Mouse (Mus musculus): ENCODE measurements around the gene Meis3.
A peak's percentile ranks its signal among the peaks of the same experiment; 100 is the strongest.

Meis3 gene

GRCm38 (mm10) chr7:16174597-16175541 lies at the start of gene Meis3:
TSS of gene Meis3 (plus strand) at chr7:16175090.
- DNase-seq: peak; percentile 60 to 68

DNA sequence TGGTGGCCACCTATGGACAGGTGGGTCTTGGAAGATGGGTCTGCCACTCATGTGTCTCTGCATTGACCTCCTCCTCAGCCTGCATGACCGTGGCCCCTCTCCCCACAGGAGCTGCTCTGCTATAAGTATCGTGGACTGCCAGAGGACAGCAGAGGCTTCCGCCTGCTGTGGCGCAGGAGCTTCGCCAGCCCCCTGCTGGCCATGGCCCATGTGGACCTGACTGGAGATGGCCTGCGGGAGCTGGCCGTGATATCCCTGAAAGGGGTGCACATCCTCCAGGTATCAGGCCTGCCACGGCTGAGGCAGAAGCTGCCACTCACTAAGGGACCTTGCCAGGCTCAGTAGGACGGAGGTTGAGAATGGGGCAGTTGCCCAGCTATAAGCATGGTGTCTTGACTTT lies 49.1 kb upstream of the Meis3 start:
- DNase-seq: no peak

GRCm38 (mm10) chr7:16128344-16128743 lies 46.5 kb upstream of the Meis3 start:
- DNase-seq: peak; percentile 93 to 96

DNA sequence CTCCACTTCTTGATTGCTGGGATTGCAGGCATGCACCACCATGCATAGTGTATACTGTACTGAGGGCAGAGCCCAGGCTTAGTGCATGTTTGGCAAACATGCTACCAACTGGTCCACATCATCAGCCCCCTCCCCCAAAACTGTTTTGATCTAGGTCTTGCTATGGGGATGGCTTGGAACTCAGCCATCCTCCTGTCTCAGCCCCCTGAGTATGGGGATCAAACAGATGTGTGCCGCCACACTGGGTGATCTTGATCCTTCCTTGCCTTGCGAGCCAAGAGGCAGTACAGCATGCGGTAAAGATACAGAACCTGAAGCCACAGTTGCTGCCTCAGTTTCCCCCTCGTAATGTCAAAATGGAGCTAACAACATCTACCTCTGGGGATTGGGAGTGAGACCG lies 46.0 kb upstream of the Meis3 start:
- no peak for DNase-seq

DNA sequence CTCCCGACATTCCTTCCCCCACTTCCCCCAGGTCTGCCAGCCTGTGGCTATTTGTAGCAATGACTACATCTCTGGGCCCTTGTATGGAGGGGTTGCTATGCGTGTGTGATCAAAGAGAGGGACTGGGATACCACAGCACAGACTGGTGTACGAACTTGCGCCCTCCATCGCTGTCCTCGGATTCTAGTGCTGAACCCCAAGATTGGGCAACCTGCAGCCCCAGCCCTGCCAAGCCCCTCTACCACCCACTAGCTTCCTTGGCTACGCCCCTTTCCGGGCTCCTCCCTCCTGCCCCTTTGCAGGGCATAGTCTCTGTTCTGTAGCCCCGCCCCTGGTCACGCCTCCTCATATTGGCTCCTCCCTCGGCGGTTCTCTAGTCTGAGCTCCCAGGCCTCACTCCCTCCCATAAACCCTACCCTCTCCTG lies 45.5 kb upstream of the Meis3 start, which contains the start of gene Slc8a2:
Gene Slc8a2 (plus strand): TSS at position 406 of the 425 bp plus-strand sequence.
- DNase-seq: peak; percentile 96 to 98

DNA sequence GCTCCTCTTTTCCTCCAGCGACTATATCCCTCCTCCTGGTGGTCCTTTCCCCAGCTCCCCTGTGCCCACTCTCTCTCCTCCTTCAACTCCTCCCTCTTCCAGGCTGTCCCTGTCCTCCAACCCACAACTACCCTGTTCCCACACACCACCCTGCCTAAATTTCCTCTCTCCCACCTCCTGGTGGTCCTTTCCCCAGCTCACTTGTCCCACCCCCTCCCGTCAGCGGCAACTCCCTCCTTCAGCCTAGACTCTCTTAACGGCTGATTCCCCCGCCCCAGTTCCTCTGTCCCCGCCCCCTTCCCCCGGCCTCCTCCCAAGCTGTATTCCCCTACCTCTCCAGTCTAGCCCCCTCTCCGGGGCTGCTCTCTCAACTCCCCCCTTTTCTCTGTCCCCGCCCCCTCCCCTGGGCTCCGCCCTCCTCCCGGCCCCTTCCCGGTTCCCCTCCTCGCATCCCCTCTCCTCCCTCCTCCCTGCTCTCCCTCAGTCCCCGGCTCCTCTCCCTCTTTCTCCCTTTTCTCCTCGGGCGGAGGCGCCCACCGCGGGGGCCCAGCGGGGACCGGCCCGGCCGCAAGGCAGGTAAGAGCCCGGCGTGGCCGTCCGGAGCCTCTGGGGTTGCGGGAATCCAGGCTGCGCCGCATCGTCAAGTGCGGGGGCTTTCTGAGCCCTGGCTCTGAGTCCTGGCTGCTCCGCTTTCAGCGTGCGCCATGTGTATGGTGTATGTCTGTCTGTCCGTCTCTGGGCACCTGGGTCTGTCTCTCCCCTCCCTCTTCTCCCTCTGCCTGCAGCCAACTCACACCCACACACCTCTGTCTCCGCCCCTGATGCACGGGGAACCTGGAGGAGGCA lies 44.8 kb upstream of the Meis3 start:
- DNase-seq: peak; percentile 70 to 75

GRCm38 (mm10) chr7:16130956-16131634 lies 43.8 kb upstream of the Meis3 start:
- DNase-seq: peak; percentile 51 to 62

DNA sequence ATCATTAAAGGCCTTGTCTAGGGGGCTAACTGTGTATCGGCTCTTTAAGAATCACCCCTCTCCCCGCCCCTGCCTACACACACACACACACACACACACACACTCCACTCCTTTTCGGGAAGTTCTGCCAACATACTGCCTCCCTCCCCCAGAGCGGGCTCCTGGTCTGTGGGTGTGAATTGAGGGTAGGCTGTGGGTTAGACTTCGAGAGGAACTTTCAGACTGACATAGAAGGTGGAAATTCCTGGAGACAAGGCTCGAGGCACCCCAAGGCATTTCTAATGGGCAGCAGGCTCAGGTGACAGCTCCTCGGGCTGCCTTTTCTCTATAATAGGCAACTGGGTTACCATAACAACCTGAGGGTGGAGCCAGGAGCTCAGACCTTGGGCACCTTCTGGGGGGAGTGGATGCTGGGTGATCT lies 42.7 kb upstream of the Meis3 start:
- peak; percentile 61 to 74 for DNase-seq

DNA sequence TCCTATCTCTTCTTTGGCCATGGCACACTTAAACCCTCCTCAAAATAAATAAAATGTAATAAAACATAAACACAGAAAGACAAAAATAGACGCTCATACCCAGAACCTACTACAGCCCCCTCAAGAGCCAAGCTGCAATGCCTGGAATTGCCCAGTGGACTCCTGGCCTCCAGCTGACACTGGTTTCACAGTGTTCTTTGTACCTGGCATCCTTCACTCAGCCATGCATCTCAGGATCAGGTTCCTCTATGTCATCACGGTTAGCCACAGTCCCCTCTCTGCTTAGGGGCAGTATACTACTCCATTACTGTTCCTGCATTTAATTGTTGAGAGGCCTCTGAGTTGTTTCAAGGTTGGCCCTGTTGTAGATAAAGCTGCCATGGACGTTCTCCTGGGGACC lies 42.0 kb upstream of the Meis3 start:
- DNase-seq: no peak

DNA sequence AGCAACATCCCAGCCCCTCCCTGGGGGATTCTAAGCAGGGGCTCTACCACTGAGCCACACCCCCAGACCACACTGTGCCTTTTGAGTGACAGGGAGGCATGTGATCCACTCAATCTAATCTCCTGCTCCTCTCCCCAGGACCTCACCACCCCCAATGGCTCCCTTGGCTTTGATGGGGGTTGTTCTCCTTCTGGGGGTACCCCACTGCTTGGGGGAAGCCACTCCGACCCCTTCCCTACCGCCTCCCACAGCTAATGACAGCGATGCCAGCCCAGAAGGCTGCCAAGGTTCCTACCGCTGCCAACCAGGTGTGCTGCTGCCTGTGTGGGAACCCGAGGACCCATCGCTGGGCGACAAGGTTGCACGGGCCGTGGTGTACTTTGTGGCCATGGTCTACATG lies 41.2 kb upstream of the Meis3 start:
- no peak for DNase-seq

DNA sequence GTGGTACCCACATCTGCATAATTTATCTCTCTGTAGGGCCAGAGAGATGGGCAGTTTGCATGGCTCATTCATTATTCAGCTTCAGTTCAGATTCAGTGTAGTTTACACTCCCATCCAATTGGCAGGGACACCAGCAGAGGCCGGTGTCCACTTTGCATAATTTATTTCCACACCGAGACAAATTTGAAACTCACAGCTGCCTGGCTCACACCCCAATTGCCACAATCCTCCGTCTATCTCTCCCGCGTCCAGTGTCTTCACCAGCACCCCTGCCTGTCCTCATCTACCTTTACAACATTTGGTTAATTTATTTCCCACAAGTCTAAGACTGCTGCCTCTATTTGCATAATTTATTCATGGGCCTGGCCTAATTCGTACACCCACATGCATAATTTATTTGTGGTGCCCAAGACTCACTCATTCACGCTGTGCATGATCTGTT lies 39.9 kb upstream of the Meis3 start:
- no peak for DNase-seq

DNA sequence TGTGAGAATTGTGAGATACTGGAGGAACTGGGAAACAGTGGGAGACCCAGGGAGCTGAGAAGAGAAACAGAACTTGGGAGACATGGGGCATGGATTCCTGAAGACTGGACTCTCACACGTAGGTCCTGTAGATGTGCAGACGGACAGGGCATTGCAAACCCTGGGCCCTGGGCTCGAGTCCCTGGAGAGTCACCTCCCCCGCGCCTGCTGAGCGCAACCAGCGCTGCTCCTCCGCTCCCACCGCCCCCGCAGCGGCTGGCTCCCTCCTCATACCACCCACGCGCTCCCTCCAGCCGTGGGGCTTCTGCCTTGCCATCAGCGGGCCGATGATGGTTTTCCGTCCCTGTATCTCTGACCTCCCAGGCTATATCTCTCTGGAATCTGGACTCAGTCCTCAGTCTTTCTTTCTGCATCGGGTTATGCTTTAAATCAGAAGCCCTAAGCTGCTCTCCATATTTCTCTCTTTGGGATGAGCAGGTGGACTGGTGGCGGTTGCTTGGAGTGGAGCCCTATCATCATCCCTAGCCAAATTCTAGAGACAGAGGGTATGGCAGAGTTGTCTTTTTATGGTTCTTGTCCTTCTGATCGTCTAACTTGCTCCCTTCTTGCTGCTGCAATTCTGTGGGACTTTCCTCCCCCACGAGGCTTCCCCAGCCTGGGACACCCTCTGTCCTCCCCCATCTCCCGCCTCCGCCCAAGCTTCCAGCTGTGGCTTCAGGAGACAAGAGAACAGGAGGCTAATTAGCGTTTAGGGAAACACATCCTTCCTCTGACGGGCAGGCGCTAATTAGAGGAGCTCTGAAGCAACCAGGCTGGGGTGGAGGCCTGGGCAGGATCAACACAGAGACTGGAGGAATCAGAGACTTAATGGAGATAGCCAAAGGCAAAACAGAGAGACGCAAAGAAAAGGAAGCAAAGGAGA lies 28.1 kb upstream of the Meis3 start:
- DNase-seq: peak; percentile 75 to 82

DNA sequence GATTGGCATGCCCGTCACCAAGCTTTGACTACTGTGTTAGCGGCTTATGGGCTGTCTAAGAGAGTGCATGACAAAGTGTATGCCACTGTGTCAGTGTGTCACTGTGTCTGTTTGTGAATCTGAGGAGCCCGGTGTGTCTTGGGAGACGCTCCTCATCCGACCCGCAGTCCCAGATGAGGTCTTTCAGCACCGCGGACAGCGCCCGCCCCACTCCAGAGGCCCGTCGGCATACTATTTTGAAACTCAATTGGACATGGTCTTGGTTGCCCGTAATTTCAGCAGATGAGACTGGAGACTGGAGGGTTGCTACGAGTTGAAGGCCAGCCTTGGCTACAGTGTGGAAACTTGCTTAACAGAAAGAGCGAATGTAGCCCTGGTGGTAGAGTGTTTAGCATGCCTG lies 27.2 kb upstream of the Meis3 start:
- no peak for DNase-seq

- DNase-seq: peak; percentile 90 to 96
Measured at GRCm38 (mm10) chr7:16149241-16149640, 25.6 kb upstream of the Meis3 start.

GRCm38 (mm10) chr7:16150191-16151145 lies 24.4 kb upstream of the Meis3 start:
- DNase-seq: no peak

DNA sequence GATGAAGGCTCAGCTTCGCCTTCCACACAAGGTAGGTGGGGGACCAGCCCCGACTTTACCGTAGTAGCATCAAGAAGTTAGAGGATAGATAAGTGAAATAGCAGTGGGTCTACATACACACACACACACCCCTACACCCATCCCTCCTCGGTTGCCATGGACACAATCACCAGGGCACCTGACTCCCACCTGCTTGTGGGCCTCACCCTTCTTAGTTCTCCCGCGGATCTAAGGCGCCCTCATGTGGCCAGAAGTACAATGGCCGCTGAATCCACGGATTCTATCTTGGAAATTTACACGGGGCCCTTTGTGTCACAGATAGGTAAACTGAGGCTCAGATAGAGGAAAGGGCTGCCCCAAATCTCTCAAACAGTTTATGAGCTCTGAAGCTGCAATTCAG lies 21.4 kb upstream of the Meis3 start:
- DNase-seq: peak; percentile 77 to 83

GRCm38 (mm10) chr7:16155132-16155872 lies 19.6 kb upstream of the Meis3 start:
- peak; percentile 61 to 67 for DNase-seq

DNA sequence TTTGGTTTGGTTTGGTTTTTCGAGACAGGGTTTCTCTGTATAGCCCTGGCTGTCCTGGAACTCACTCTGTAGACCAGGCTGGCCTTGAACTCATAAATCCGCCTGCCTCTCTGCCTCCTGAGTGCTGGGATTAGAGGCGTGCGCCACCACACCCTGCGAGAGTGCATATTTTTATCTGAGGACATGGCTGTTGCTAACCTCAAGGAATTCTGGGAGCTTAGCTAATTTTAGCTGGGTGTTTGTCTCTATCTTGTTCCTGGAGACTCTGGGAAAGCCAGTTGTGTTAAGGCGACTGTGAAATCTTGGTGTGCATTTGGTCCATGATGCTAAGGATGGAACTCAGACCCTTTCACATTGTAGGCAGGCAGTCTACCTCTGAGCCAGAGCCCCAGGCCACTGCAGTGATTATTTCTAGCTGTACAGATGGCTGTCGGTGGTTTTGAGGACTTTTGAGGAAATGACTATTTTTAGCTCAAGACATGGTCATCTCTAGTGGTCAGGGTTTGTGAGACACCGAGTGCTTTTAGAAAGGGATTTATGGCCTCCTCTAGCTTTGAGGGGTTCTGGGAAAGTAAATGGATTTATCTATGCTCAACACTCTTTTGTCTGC lies 18.7 kb upstream of the Meis3 start:
- DNase-seq: no peak

GRCm38 (mm10) chr7:16158735-16159134 lies 16.2 kb upstream of the Meis3 start:
- DNase-seq: peak; percentile 42 to 45

All from cerebellum, adult 18-20 months (tissue).